In the genomic region with DNA sequence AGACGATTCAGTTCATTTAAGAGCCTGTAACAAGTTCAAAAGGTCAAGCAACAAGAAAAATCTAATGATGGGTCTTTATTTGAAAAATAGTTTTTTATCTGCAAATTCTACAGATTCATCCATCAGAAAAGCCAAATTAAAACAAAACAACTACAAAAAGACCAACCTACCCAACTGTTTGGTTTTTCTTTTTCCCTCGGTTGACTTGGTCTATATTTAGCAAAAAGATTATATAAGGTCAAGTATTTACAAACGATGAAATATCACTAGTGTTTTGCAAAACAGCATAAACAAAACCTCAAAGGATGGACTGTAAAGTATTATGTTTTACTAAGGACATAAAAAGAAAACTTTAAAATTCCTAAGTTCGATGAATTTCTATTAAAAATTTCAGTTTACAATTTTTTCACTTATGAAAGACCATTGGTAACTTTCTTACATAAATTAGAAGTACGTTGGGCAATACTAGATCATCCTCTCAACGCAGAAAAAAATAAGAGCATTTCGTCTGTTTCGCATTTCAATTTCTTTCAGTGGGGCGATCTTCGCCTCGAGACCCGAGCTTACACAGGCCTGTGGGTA, we compare ENCODE assay signal across 8 mouse cellular contexts. TPM values are rescaled to one million over a fixed set of nuclear protein-coding genes. Genes with fewer than 3 reads are reported as not detected.
DNase-seq lines count a peak whose midpoint lies in the region; ATAC-seq and TF ChIP-seq lines count a peak whose summit lies in the region.

No protein-coding gene starts in this region.

- TF ChIP-seq CTCF in cerebellum, adult 2 months (IDR thresholded peaks at IDR 0.05; ENCODE audit: borderline replicate concordance, insufficient read depth, low read depth, low read length) = no peak

- no peaks in the 10 kb centered on the region for H3K36me3 ChIP-seq in neural tube, embryonic 11.5 days (ENCODE audit: control insufficient read depth, insufficient read depth, low read length)
- no peaks in the 10 kb centered on the region for H3K36me3 ChIP-seq in limb, embryonic 14.5 days (ENCODE audit: control insufficient read depth, insufficient read depth, low read length)
- no peaks in the 10 kb centered on the region; the same call in 1 of the 2 replicates for H3K36me3 ChIP-seq in stomach, embryonic 15.5 days

- peak overlapping the region; percentile 56 for H3K4me3 ChIP-seq in cerebellum, adult 2 months (replicated peaks; ENCODE audit: insufficient read depth, low read depth, low read length)
- peak overlapping the region; percentile 65 for H3K4me3 ChIP-seq in neural tube, embryonic 11.5 days (ENCODE audit: low read depth, low read length)
- H3K4me3 ChIP-seq in limb, embryonic 14.5 days (replicated peaks; ENCODE audit: low read length) = peak overlapping the region; percentile 58
- peak overlapping the region; percentile 72 for H3K4me3 ChIP-seq in stomach, embryonic 15.5 days (replicated peaks)

- WGBS in cerebellum, adult 2 months = 1% methylated on average over 12 of the region's 12 CpGs
- 9% methylated on average over 12 of the region's 12 CpGs for WGBS in neural tube, embryonic 11.5 days
- WGBS in limb, embryonic 14.5 days = 9% methylated on average over 12 of the region's 12 CpGs
- 3% methylated on average over 12 of the region's 12 CpGs for WGBS in stomach, embryonic 15.5 days

- no peaks in the 10 kb centered on the region for H3K27me3 ChIP-seq in cerebellum, adult 2 months (ENCODE audit: control insufficient read depth, insufficient read depth, low read length)
- no peaks in the 10 kb centered on the region for H3K27me3 ChIP-seq in neural tube, embryonic 11.5 days (ENCODE audit: control insufficient read depth, insufficient read depth, low read length)
- no peaks in the 10 kb centered on the region for H3K27me3 ChIP-seq in limb, embryonic 14.5 days (ENCODE audit: control insufficient read depth, insufficient read depth, low read length)
- H3K27me3 ChIP-seq in stomach, embryonic 15.5 days (replicated peaks) = no peaks in the 10 kb centered on the region

- H3K9ac ChIP-seq in neural tube, embryonic 11.5 days (ENCODE audit: low read length) = peak overlapping the region; percentile 89
- peak overlapping the region; percentile 81 for H3K9ac ChIP-seq in limb, embryonic 14.5 days (ENCODE audit: low read depth, low read length, severe bottlenecking)
- no peak overlapping the region for H3K9ac ChIP-seq in stomach, embryonic 15.5 days

- H3K4me2 ChIP-seq in neural tube, embryonic 11.5 days (ENCODE audit: low read depth) = peak overlapping the region; percentile 74
- peak overlapping the region; percentile 82 for H3K4me2 ChIP-seq in limb, embryonic 14.5 days (replicated peaks; ENCODE audit: low read depth, low read length, severe bottlenecking)
- H3K4me2 ChIP-seq in stomach, embryonic 15.5 days = peak overlapping the region; percentile 50

- no peak for TF ChIP-seq POLR2A in cerebellum, adult 2 months (IDR thresholded peaks at IDR 0.05; ENCODE audit: borderline replicate concordance, insufficient read depth, low read length)
- peak; percentile 75; the same call in 1 of the 2 replicates for TF ChIP-seq POLR2A in limb, embryonic 14.5 days (IDR thresholded peaks at IDR 0.05; ENCODE audit: borderline replicate concordance, extremely low read depth, insufficient read depth, insufficient read length)

- no peaks in the 10 kb centered on the region for H3K9me3 ChIP-seq in neural tube, embryonic 11.5 days (ENCODE audit: control insufficient read depth, low read length)
- no peaks in the 10 kb centered on the region for H3K9me3 ChIP-seq in limb, embryonic 14.5 days (ENCODE audit: control insufficient read depth, low read length)
- no peaks in the 10 kb centered on the region for H3K9me3 ChIP-seq in stomach, embryonic 15.5 days

- no peak for ATAC-seq in neural tube, embryonic 11.5 days (ENCODE audit: insufficient read depth, low FRiP score, low TSS enrichment)
- ATAC-seq in limb, embryonic 14.5 days (ENCODE audit: low FRiP score, low read depth) = no peak
- no peak for ATAC-seq in stomach, embryonic 15.5 days (ENCODE audit: insufficient read depth, low FRiP score, low read depth)
- no peak for ATAC-seq in erythroid progenitor cell, adult 5-6 weeks (replicated peaks; ENCODE audit: low FRiP score, poor library complexity, severe bottlenecking)

- DNase-seq in cerebellum, adult 2 months = peak in 1 of 2 experiments; percentile 12
- no peak for DNase-seq in cerebellum, postnatal 10 days
- no peak for DNase-seq in neural tube, embryonic 11.5 days (ENCODE audit: low spot score)
- DNase-seq in neural tube, embryonic 10.5 days (ENCODE audit: extremely low spot score, low spot score) = no peak
- DNase-seq in limb, embryonic 14.5 days (ENCODE audit: low spot score) = no peak
- DNase-seq in embryo, embryonic 10.5 days (ENCODE audit: low spot score) = no peak

- no peaks in the 10 kb centered on the region for H3K4me1 ChIP-seq in cerebellum, adult 2 months (ENCODE audit: control insufficient read depth, insufficient read depth, low read length)
- H3K4me1 ChIP-seq in neural tube, embryonic 11.5 days (ENCODE audit: control insufficient read depth, insufficient read depth, low read length) = no peaks in the 10 kb centered on the region
- peaks cover 4% of the 10 kb centered on the region for H3K4me1 ChIP-seq in limb, embryonic 14.5 days (ENCODE audit: control insufficient read depth, insufficient read depth, low read length)
- H3K4me1 ChIP-seq in stomach, embryonic 15.5 days = no peaks in the 10 kb centered on the region

- H3K27ac ChIP-seq in cerebellum, adult 2 months (ENCODE audit: insufficient read depth, low read length) = peak overlapping the region; percentile 52; the same call in 1 of the 2 replicates
- H3K27ac ChIP-seq in neural tube, embryonic 11.5 days (ENCODE audit: low read depth, low read length) = peak overlapping the region; percentile 98
- peak overlapping the region; percentile 98 for H3K27ac ChIP-seq in limb, embryonic 14.5 days (replicated peaks; ENCODE audit: low read depth, low read length)
- peak overlapping the region; percentile 100 for H3K27ac ChIP-seq in stomach, embryonic 15.5 days

RNA-seq across cellular contexts. Expression of a gene that starts 0.4 kb away (rescaled TPM):
- 5.8 and 6.0 TPM in 2 replicates for polyA plus RNA-seq in cerebellum, adult 2 months (2012; rRNA removed)
- polyA plus RNA-seq in neural tube, embryonic 11.5 days (2014; fragmentation: Nextera tagmentation; extraction: Ambion mirVana) = 13.8 and 17.0 TPM in 2 replicates
- polyA plus RNA-seq in limb, embryonic 14.5 days (2012; rRNA removed) = 6.4 and 9.7 TPM in 2 replicates
- polyA plus RNA-seq in limb, embryonic 14.5 days (2014; fragmentation: Nextera tagmentation; extraction: Ambion mirVana) = 11.3 and 12.8 TPM in 2 replicates
- polyA plus RNA-seq in stomach, embryonic 15.5 days (2015; fragmentation: Nextera tagmentation; extraction: Ambion mirVana) = 9.7 and 10.9 TPM in 2 replicates
- total RNA-seq in erythroid progenitor cell, adult 5-6 weeks (2015; ENCODE audit: low replicate concordance) = 8.0 and 8.3 TPM in 2 replicates
- 10.7 and 30.7 TPM in 2 replicates for total RNA-seq in erythroid progenitor cell, adult 5-6 weeks (2017; ENCODE audit: low replicate concordance)

RNA-seq across cellular contexts. Expression of a gene that starts 1.9 kb away (rescaled TPM):
- polyA plus RNA-seq in cerebellum, adult 2 months (2012; rRNA removed) = 6.7 and 7.4 TPM in 2 replicates
- polyA plus RNA-seq in neural tube, embryonic 11.5 days (2014; fragmentation: Nextera tagmentation; extraction: Ambion mirVana) = 7.5 and 7.8 TPM in 2 replicates
- 4.0 and 4.9 TPM in 2 replicates for polyA plus RNA-seq in limb, embryonic 14.5 days (2012; rRNA removed)
- 6.7 and 6.9 TPM in 2 replicates for polyA plus RNA-seq in limb, embryonic 14.5 days (2014; fragmentation: Nextera tagmentation; extraction: Ambion mirVana)
- polyA plus RNA-seq in stomach, embryonic 15.5 days (2015; fragmentation: Nextera tagmentation; extraction: Ambion mirVana) = 41.6 and 64.3 TPM in 2 replicates
- total RNA-seq in erythroid progenitor cell, adult 5-6 weeks (2015; ENCODE audit: low replicate concordance) = 0.72 TPM in 1 of 2 replicates, not detected in the other
- 0.26 and 0.91 TPM in 2 replicates for total RNA-seq in erythroid progenitor cell, adult 5-6 weeks (2017; ENCODE audit: low replicate concordance)

RNA-seq across cellular contexts. Expression of a gene that starts 50.8 kb away (rescaled TPM):
- polyA plus RNA-seq in cerebellum, adult 2 months (2012; rRNA removed) = not detected in 2 replicates
- not detected in 2 replicates for polyA plus RNA-seq in neural tube, embryonic 11.5 days (2014; fragmentation: Nextera tagmentation; extraction: Ambion mirVana)
- polyA plus RNA-seq in limb, embryonic 14.5 days (2012; rRNA removed) = 0.04 TPM in 2 replicates
- polyA plus RNA-seq in limb, embryonic 14.5 days (2014; fragmentation: Nextera tagmentation; extraction: Ambion mirVana) = 0.12 and 0.19 TPM in 2 replicates
- 0.21 and 0.26 TPM in 2 replicates for polyA plus RNA-seq in stomach, embryonic 15.5 days (2015; fragmentation: Nextera tagmentation; extraction: Ambion mirVana)
- total RNA-seq in erythroid progenitor cell, adult 5-6 weeks (2015; ENCODE audit: low replicate concordance) = not detected in 2 replicates
- not detected in 2 replicates for total RNA-seq in erythroid progenitor cell, adult 5-6 weeks (2017; ENCODE audit: low replicate concordance)
